Mouse (Mus musculus) cerebellum, adult 2 months (tissue): ENCODE measurements at regions not wholly inside any gene's neighbourhood (a gene's known extent, or its start where the extent isn't known, plus 50 kb on each side); places are given as distances from the start of the nearest gene placed in this dataset.

Source experiments
- CTCF ChIP-seq: fragments of 200-500 bp; IDR thresholded peaks from 2 replicates; pipeline ENCODE4 v1.5.1; 2011; ENCODE audit warnings: low read depth, mild to moderate bottlenecking, control low read depth, low read length, moderate library complexity, borderline replicate concordance; ENCODE audit not compliant: insufficient read depth
- POLR2A ChIP-seq: fragments of 200-500 bp; IDR thresholded peaks from 2 replicates; pipeline ENCODE4 v1.6.1; 2011; ENCODE audit warnings: low read length, control low read depth, borderline replicate concordance; ENCODE audit not compliant: insufficient read depth

GRCm38 (mm10) chr11:20902910-20903309 lies 72.1 kb upstream of the Lgalsl start:
- no peak for TF ChIP-seq POLR2A
- TF ChIP-seq CTCF, result no peak
